Mouse (Mus musculus) bone marrow, adult 2 months (tissue): ENCODE measurements at regions not wholly inside any gene's neighbourhood (a gene's known extent, or its start where the extent isn't known, plus 50 kb on each side); places are given as distances from the start of the nearest gene placed in this dataset.

Experiments used
- H3K27ac ChIP-seq: fragments of 200-500 bp; 2 replicates; pipeline ENCODE4 v1.5.1; 2012; ENCODE audit warnings: low read depth, mild to moderate bottlenecking, control low read depth, inconsistent platforms, low read length; ENCODE audit not compliant: control insufficient read depth, poor library complexity, insufficient read depth
- H3K4me1 ChIP-seq: fragments of 200-500 bp; 2 replicates; pipeline ENCODE4 v1.6.1; 2011; ENCODE audit warnings: low read length; ENCODE audit not compliant: control insufficient read depth, insufficient read depth
- H3K4me3 ChIP-seq: fragments of 200-500 bp; replicated peaks from 2 replicates; pipeline ENCODE3; 2011; ENCODE audit warnings: mild to moderate bottlenecking, low read depth, low read length, control low read depth; ENCODE audit not compliant: control insufficient read depth
- CTCF ChIP-seq: fragments of 200-500 bp; IDR thresholded peaks from 2 replicates; pipeline ENCODE4 v1.5.1; 2011; ENCODE audit warnings: low read length, control low read depth; ENCODE audit not compliant: control insufficient read depth, insufficient read depth
- POLR2A ChIP-seq: fragments of 200-500 bp; IDR thresholded peaks from 2 replicates; pipeline ENCODE4 v1.6.1; 2011; ENCODE audit warnings: low read depth, mild to moderate bottlenecking, control low read depth, low read length, borderline replicate concordance; ENCODE audit not compliant: control insufficient read depth
- WGBS: fragments of 180-500 bp; shearing (Covaris S2); methylation state at CpG from one replicate; pipeline ENCODE4 v1.1.7; 2018; 5-methylcytosine and 5-hydroxymethylcytosine counted together

DNA sequence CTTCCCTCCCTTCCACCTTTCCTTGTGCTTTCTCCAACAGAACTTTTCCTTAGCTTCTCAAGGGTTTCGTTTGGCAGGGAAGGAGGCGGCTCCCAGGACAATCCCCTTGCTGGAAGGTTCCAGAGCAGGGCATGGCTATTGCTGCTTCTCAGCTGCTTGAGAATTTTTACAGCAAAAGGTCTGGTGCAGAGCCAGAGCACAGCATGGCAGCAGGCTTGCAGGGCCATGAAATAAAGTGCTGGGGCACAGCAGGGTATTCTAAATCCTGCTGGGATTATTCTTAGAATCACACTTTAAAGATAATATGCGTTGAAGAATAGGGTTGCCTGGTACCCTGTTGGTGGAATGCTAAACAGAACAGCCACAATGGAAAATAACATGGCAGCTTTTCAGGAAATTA, 648.5 kb downstream of the Bcl11a start:
- Histone ChIP-seq H3K4me1 (no peaks in the 10 kb centered on the region), H3K27ac (no peak overlapping the region), H3K4me3 (no peak overlapping the region)
- TF ChIP-seq POLR2A = no peak
- TF ChIP-seq CTCF = no peak
- 76% methylated on average over 3 of the region's 3 CpGs for WGBS

DNA sequence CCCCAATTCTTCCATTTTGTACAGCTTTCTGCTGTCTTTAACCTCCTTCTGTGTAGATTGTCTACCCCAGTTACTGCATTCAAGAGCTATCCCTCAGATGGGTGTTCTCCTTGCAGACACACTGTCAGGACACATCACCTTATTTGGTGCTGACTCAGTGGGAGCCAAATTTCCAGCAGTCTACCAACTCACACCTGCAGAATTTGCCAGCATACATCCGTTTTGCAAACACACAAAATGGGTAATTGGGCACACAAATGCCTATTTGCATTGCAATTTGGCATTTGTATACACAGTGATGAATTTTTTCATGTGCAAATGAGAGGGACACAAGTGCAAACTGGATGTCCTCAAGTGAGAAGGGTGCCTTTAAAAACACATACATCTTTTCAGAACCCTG, 649.5 kb downstream of the Bcl11a start:
- Histone ChIP-seq H3K4me1 (no peaks in the 10 kb centered on the region), H3K27ac (no peak overlapping the region), H3K4me3 (no peak overlapping the region)
- WGBS = 63% methylated on average over 1 of the region's 1 CpGs
- TF ChIP-seq POLR2A (no peak), CTCF (no peak)

DNA sequence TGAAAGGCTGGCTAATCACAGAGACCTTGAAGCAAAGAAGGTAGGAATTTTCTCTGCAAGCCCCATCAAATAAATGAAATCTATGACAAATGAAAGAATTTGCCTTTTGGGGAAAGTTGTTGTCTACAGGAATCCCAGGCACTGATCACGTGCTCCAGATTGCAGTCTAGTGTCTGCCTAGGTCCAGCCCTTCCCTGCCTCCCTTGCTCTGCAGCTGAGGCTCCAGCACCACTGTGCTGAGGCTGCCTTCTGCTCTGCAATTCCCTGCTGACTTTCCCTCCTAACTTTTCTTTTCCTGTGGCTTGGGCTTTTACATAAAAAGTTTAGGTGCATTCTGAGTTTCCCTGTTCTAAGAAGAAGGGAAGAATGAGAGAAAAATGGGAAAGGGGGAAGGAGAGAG, 653.6 kb downstream of the Bcl11a start:
- no peak overlapping the region for H3K4me3 ChIP-seq
- no peaks in the 10 kb centered on the region for H3K4me1 ChIP-seq
- TF ChIP-seq CTCF (no peak), POLR2A (no peak)
- WGBS = 48% methylated on average over 1 of the region's 1 CpGs
- no peak overlapping the region for H3K27ac ChIP-seq

DNA sequence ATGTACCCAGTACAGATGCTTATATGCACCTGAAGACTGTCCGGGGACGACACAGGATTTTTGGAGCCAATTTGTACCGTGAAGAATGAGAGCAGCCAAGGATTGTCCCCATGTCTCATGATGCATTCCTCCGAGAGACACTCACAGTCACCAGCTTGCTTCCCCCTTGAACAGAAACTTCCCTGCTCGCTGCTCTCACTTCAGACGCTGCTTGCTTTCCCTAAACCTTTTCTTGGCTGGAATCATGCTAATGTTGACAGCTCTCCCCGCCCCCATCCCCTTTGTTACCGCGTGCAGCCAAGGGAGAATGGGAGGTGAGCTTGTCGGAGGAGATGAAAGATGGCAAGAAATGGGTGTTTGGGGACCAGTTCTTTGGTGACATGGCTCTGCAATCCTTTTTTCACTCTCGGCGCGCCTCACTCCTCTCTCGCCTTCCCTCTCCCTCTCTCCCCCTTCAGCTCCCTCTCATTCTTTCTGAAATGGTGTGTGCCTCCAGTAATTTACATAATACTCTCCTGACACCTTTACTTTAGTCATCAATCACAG, 661.9 kb downstream of the Bcl11a start:
- no peaks in the 10 kb centered on the region for H3K4me1 ChIP-seq
- TF ChIP-seq POLR2A = no peak
- no peak for TF ChIP-seq CTCF
- whole genome bisulfite sequencing = 34% methylated on average over 14 of the region's 14 CpGs
- no peak overlapping the region for H3K4me3 ChIP-seq
- H3K27ac ChIP-seq = no peak overlapping the region; the same call in 1 of the 2 replicates

DNA sequence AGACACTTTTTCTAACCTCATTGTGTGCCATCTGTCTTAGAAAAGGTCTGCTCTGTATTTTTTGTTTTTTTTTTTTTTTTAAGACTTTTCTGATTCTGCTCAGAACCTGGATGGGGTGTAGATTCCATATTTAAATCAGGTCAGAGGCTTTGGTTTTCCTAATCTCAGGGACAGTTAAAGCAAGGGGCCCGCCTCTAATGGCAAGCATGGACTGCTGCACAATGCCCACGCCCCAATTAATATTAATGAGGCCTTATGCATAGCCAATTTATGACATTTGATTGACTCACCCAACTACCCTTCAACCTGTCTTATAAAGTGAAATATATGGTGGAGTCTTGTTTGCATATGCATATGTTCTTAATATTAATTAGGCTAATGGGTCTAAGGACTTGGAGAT, 662.6 kb downstream of the Bcl11a start:
- TF ChIP-seq CTCF = no peak
- no peak for TF ChIP-seq POLR2A
- WGBS = 70% methylated on average over 2 of the region's 2 CpGs
- Histone ChIP-seq H3K27ac (no peak overlapping the region), H3K4me3 (no peak overlapping the region), H3K4me1 (no peaks in the 10 kb centered on the region)

DNA sequence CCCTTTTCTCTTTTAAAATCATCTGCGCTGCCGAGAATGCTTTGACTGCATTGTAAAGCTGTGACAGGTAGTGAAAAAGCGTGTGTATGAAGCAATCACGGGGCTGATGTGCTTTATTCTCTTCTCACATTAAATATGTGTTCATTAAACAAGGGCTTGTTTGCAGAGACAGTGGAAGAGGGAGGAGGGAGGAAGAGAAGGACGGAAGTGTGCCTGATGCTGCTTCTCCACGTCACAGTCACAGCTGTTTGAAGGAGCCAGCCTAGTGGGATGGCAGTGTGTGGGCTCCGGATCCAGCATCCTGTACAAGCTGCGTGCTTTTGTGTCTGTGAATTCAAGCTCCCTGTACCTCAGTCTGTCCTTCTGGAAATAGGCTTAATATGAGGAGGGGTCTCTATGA, 664.7 kb downstream of the Bcl11a start:
- H3K4me1 ChIP-seq = no peaks in the 10 kb centered on the region
- WGBS = 70% methylated on average over 8 of the region's 8 CpGs
- no peak overlapping the region for H3K4me3 ChIP-seq
- TF ChIP-seq CTCF (no peak), POLR2A (no peak)
- H3K27ac ChIP-seq = no peak overlapping the region

DNA sequence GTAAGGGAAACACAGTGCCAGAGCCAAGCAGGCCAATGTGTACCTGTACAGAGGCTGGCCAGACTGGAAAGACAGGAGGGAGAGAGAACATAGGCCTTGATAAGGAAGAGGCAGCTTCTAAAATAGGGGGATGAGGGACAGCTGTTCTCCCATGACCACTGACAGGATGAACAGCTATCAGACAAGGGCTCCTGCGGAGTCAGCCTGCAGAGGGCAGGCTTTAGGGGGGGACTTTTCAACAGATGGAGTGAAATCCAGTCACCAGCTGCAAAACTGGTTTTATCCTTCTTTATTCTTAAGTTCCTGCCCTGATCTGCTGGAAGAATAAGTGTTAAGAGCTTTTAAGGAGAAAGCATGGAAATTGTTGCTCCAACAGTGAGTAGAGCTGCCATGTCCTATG, 665.6 kb downstream of the Bcl11a start:
- H3K4me1 ChIP-seq = no peaks in the 10 kb centered on the region
- no peak overlapping the region for H3K4me3 ChIP-seq
- WGBS = 77% methylated on average over 1 of the region's 1 CpGs
- no peak overlapping the region for H3K27ac ChIP-seq
- TF ChIP-seq POLR2A (no peak), CTCF (no peak)

DNA sequence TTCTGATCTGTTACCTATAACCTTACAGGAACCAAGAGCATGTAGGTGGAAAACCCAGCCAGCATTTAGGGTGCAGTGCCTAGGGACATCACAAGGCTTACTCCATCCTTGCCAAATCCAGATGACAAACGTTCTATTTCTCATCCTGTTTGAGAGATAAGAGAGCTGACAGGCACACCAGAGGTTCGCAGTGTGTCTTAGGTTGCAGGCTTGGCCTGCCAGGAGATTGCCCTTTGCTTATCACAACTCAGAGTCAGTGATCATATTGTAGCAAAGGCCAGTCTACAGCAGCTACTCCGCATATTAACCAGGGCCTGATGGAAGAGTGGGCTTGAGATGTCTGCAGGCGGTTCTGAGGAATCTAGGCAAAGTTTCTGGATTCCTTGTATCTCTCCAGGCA, 668.0 kb downstream of the Bcl11a start:
- TF ChIP-seq CTCF = no peak
- TF ChIP-seq POLR2A = no peak
- no peaks in the 10 kb centered on the region for H3K4me1 ChIP-seq
- no peak overlapping the region for H3K27ac ChIP-seq
- 57% methylated on average over 4 of the region's 4 CpGs for whole genome bisulfite sequencing
- no peak overlapping the region for H3K4me3 ChIP-seq

DNA sequence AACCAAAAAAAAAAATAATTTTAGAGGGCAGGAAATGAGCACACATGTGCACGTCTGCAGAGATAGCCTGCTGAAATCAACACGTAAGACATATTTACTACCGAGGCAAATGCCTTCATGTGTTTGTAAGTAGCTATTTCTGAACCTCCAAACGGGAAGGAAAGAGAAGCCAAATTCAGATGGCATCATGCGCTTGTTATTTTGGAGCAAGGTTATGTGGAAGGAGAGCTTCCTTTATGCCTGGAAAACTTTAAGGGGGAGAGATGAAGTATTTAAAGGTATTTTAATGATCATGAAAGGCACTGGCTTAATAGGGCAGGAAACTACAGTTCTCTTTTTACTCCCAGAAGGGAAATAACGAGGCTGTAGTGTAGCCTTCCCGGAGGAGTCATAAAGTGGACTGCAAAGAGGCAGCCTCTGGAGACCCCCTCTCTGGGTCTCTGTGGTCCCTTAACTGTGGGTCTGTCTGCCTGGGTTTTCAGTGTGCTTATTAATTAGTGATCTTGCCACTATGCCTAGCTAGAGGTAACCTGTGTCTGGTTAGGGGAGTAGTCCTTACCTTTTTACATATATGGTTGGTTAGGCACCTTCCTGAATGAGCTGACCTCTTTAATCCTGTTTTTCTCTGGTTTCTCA, 672.4 kb downstream of the Bcl11a start:
- no peak overlapping the region for H3K4me3 ChIP-seq
- 25% methylated on average over 7 of the region's 7 CpGs for WGBS
- H3K27ac ChIP-seq = no peak overlapping the region
- no peaks in the 10 kb centered on the region for H3K4me1 ChIP-seq
- TF ChIP-seq POLR2A (no peak), CTCF (no peak)
